Mouse (Mus musculus) cortical plate, adult 2 months (tissue): Measurements from ENCODE around the gene Slit3. TPM values are rescaled to one million over a fixed set of nuclear protein-coding genes. Genes with fewer than 3 reads are reported as not detected.

ENCODE experiments used
- H3K27ac ChIP-seq: fragments of 200-500 bp; 2 replicates; pipeline ENCODE4 v1.5.1; 2012; ENCODE audit warnings: low read length, control low read depth, inconsistent platforms; ENCODE audit not compliant: insufficient read depth
- H3K4me1 ChIP-seq: fragments of 200-500 bp; 2 replicates; pipeline ENCODE4 v1.6.1; 2011; ENCODE audit warnings: low read length; ENCODE audit not compliant: control insufficient read depth, insufficient read depth
- H3K4me3 ChIP-seq: fragments of 200-500 bp; 2 replicates; pipeline ENCODE4 v1.5.1; 2011; ENCODE audit warnings: mild to moderate bottlenecking, low read length, control low read depth; ENCODE audit not compliant: insufficient read depth
- CTCF ChIP-seq: fragments of 200-500 bp; IDR thresholded peaks from 2 replicates; pipeline ENCODE4 v1.5.1; 2011; ENCODE audit warnings: mild to moderate bottlenecking, control low read depth, low read length; ENCODE audit not compliant: insufficient read depth; ENCODE audit errors: extremely low read depth
- POLR2A ChIP-seq: fragments of 200-500 bp; IDR thresholded peaks from 2 replicates; pipeline ENCODE4 v1.6.1; 2011; ENCODE audit warnings: mild to moderate bottlenecking, low read length, control low read depth; ENCODE audit not compliant: insufficient read depth; ENCODE audit errors: extremely low read depth
- polyA plus RNA-seq: library from polyadenylated mRNA; depleted of rRNA; stranded (reverse); fragments of >200 nt; gene quantifications from 2 replicates; pipeline ENCODE4 v1.2.3, GENCODE M21; 2012

Slit3 gene
- polyA plus RNA-seq, 1 experiment = 15.8 TPM

- TF ChIP-seq CTCF (no peak), POLR2A (no peak)
- no peak overlapping the region for H3K27ac ChIP-seq
- H3K4me1 ChIP-seq = peaks cover 14% of the 10 kb centered on the region
- no peak overlapping the region for H3K4me3 ChIP-seq
These were observed 159.8 kb downstream of the Slit3 start for GRCm38 (mm10) chr11:35280826-35281225.

- TF ChIP-seq POLR2A = no peak
- no peak for TF ChIP-seq CTCF
- H3K4me3 ChIP-seq = no peak overlapping the region
- peak overlapping the region; percentile 27; the same call in 1 of the 2 replicates for H3K27ac ChIP-seq
- peaks cover 14% of the 10 kb centered on the region for H3K4me1 ChIP-seq
These were observed 161.1 kb downstream of the Slit3 start for GRCm38 (mm10) chr11:35282001-35282632.

GRCm38 (mm10) chr11:35282825-35283571, 162.0 kb downstream of the Slit3 start:
- peak overlapping the region; percentile 91 for H3K27ac ChIP-seq
- no peak overlapping the region for H3K4me3 ChIP-seq
- TF ChIP-seq POLR2A = no peak
- TF ChIP-seq CTCF = no peak
- H3K4me1 ChIP-seq = peaks cover 15% of the 10 kb centered on the region

DNA sequence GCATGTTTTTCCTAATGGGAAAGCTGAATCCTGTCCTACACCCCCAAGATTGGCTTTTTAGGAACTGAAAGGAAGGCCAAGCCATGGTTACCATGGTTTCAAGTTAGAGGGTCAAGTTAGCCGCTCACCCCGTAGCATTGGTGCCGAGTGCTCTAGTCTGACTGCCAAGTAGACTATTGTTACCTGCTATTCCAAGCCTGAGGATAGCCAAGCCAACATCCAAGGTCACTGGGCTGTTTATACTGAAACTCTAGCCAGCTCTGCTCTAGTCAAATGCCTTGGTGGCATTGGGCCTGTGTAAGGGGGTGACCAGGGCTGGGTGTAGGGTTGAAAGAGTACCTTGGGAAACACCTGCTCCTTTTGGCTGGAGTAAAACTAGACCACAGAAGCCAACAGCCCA, 162.7 kb downstream of the Slit3 start:
- no peak for TF ChIP-seq POLR2A
- TF ChIP-seq CTCF = no peak
- H3K4me1 ChIP-seq = peaks cover 15% of the 10 kb centered on the region
- H3K4me3 ChIP-seq = no peak overlapping the region
- H3K27ac ChIP-seq = no peak overlapping the region

GRCm38 (mm10) chr11:35286578-35287390, 165.8 kb downstream of the Slit3 start:
- H3K4me1 ChIP-seq = peaks cover 15% of the 10 kb centered on the region
- H3K27ac ChIP-seq = no peak overlapping the region
- no peak overlapping the region for H3K4me3 ChIP-seq
- TF ChIP-seq POLR2A = no peak
- TF ChIP-seq CTCF = no peak

DNA sequence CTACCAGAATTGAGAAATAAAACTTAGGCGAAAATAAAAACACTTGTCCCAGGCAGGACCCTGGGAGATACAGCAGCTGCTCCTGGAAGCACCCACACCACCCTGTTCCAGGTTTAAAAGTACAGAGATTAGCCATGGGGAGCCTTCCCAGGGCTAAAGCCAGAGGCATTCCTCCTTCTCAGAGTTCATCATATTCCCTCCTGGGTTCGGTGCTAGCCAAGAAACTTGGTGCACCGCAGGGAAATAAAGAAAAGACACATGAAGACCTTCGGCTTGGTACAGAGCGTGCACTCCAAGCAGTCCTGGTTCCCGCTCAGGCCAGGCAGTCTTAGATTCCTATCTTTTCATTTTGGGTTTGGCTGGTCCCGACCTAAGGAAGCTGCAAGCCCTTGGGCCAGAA, 167.0 kb downstream of the Slit3 start:
- TF ChIP-seq POLR2A (no peak), CTCF (no peak)
- peaks cover 5% of the 10 kb centered on the region for H3K4me1 ChIP-seq
- no peak overlapping the region for H3K27ac ChIP-seq
- no peak overlapping the region for H3K4me3 ChIP-seq

DNA sequence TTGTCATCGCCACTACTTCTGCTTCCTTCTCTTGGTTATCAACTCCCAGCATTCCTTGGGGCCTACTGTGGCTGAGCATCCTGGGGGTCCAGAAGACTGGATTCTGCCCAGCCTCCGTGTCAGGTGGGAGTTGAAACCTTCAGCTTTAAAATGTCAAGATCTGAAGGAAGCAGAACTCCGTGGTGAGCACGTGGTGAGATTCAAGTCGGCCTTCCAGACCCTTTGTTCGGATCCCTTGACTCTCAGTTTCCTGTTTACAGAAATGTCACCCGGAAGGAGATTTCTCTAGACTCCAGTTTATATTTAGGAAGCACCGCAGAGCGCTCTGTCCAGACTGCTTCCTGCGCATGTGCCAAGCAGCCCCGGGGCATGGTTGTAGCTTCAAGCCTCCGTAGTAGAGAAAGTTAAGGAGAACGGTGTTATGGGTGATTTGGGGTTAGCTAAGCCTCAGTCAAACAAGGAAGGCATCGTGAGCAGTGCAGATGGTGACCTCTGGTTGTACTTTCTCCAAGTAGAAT, 167.8 kb downstream of the Slit3 start:
- TF ChIP-seq CTCF (no peak), POLR2A (no peak)

GRCm38 (mm10) chr11:35292228-35292747, 171.3 kb downstream of the Slit3 start:
- H3K4me3 ChIP-seq = no peak overlapping the region
- no peak for TF ChIP-seq POLR2A
- H3K27ac ChIP-seq = no peak overlapping the region
- H3K4me1 ChIP-seq = no peaks in the 10 kb centered on the region

More for the DNA sequence above, 167.8 kb downstream of the Slit3 start:
- peaks cover 4% of the 10 kb centered on the region for H3K4me1 ChIP-seq
- H3K4me3 ChIP-seq = no peak overlapping the region
- no peak overlapping the region for H3K27ac ChIP-seq

DNA sequence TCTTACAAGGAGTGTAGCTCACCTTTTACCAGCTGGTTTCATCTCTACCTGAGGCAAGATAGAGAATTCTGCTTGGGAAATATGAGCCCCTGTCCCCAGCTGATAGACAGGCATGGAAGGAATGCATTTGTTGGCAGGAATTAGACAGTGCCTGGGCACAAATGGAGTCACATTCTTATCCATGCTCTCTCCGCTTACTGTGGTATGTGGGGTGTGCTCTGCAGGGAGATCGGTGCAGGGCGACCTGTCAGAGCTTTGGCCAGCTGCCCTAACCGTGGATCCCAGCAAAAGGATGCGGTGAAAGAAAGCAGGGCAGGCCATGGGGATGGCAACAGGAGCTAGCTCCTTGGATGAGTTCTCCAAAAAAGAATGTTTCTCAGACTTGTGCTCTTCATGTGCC, 172.2 kb downstream of the Slit3 start:
- no peak for TF ChIP-seq POLR2A
- TF ChIP-seq CTCF = no peak
- no peak overlapping the region for H3K4me3 ChIP-seq
- H3K27ac ChIP-seq = no peak overlapping the region
- no peaks in the 10 kb centered on the region; the same call in 1 of the 2 replicates for H3K4me1 ChIP-seq
